Comparison of ENCODE assay signal across 8 mouse cellular contexts in genomic region chr11:5100283-5100682, GRCm38 (mm10). TPM values are rescaled to one million over a fixed set of nuclear protein-coding genes. Genes with fewer than 3 reads are reported as not detected.
DNase-seq lines count a peak whose midpoint lies in the region; ATAC-seq lines count a peak whose summit lies in the region.

No protein-coding gene starts in this region.

- no peaks in the 10 kb centered on the region for H3K27me3 ChIP-seq in neural tube, embryonic 11.5 days (ENCODE audit: control insufficient read depth, insufficient read depth, low read length)
- no peaks in the 10 kb centered on the region for H3K27me3 ChIP-seq in limb, embryonic 13.5 days
- H3K27me3 ChIP-seq in stomach, embryonic 16.5 days (ENCODE audit: control insufficient read depth, insufficient read depth, low read length): no peaks in the 10 kb centered on the region

- peak overlapping the region; percentile 90; the same call in 1 of the 2 replicates for H3K27ac ChIP-seq in neural tube, embryonic 11.5 days (ENCODE audit: low read depth, low read length)
- H3K27ac ChIP-seq in limb, embryonic 13.5 days: peak overlapping the region; percentile 96
- H3K27ac ChIP-seq in stomach, embryonic 16.5 days (ENCODE audit: low read length): peak overlapping the region; percentile 98

- peaks cover 10% of the 10 kb centered on the region for H3K4me1 ChIP-seq in neural tube, embryonic 11.5 days (ENCODE audit: control insufficient read depth, insufficient read depth, low read length)
- H3K4me1 ChIP-seq in limb, embryonic 13.5 days: peaks cover 39% of the 10 kb centered on the region
- H3K4me1 ChIP-seq in stomach, embryonic 16.5 days (ENCODE audit: control insufficient read depth, insufficient read depth, low read length): peaks cover 32% of the 10 kb centered on the region

- H3K4me3 ChIP-seq in neural tube, embryonic 11.5 days (ENCODE audit: low read depth, low read length): peak overlapping the region; percentile 90
- H3K4me3 ChIP-seq in limb, embryonic 13.5 days: peak overlapping the region; percentile 100
- peak overlapping the region; percentile 97 for H3K4me3 ChIP-seq in stomach, embryonic 16.5 days (replicated peaks; ENCODE audit: low read length)

- peak overlapping the region; percentile 74 for H3K4me2 ChIP-seq in neural tube, embryonic 11.5 days (ENCODE audit: low read depth)
- peak overlapping the region; percentile 75 for H3K4me2 ChIP-seq in limb, embryonic 13.5 days (replicated peaks)
- H3K4me2 ChIP-seq in stomach, embryonic 16.5 days (ENCODE audit: low read depth, low read length): peak overlapping the region; percentile 88

- peak overlapping the region; percentile 93 for H3K9ac ChIP-seq in neural tube, embryonic 11.5 days (ENCODE audit: low read length)
- peak overlapping the region; percentile 96 for H3K9ac ChIP-seq in limb, embryonic 13.5 days
- peak overlapping the region; percentile 100 for H3K9ac ChIP-seq in stomach, embryonic 16.5 days (ENCODE audit: low read length)

- WGBS in neural tube, embryonic 11.5 days: 2% methylated on average over 7 of the region's 7 CpGs
- WGBS in limb, embryonic 13.5 days: 3% methylated on average over 7 of the region's 7 CpGs
- under 1% methylated on average over 7 of the region's 7 CpGs for WGBS in stomach, embryonic 16.5 days

- H3K36me3 ChIP-seq in neural tube, embryonic 11.5 days (ENCODE audit: control insufficient read depth, insufficient read depth, low read length): no peaks in the 10 kb centered on the region; the same call in 1 of the 2 replicates
- peaks cover 24% of the 10 kb centered on the region; the same call in 1 of the 2 replicates for H3K36me3 ChIP-seq in limb, embryonic 13.5 days
- no peaks in the 10 kb centered on the region for H3K36me3 ChIP-seq in stomach, embryonic 16.5 days (ENCODE audit: control insufficient read depth, insufficient read depth, low read length)

- no peak for ATAC-seq in neural tube, embryonic 11.5 days (ENCODE audit: insufficient read depth, low FRiP score, low TSS enrichment)
- no peak for ATAC-seq in limb, embryonic 13.5 days (ENCODE audit: low FRiP score, low read depth)
- no peak for ATAC-seq in stomach, embryonic 16.5 days (ENCODE audit: insufficient read depth, low FRiP score)
- ATAC-seq in frontal cortex, adult (ENCODE audit: low TSS enrichment): no peak

- H3K9me3 ChIP-seq in neural tube, embryonic 11.5 days (ENCODE audit: control insufficient read depth, low read length): no peaks in the 10 kb centered on the region
- no peaks in the 10 kb centered on the region for H3K9me3 ChIP-seq in limb, embryonic 13.5 days
- no peaks in the 10 kb centered on the region for H3K9me3 ChIP-seq in stomach, embryonic 16.5 days (replicated peaks; ENCODE audit: control insufficient read depth, low read length)

- peak; percentile 42 for DNase-seq in cerebellum, adult 11-12 months
- no peak for DNase-seq in cerebellum, postnatal 25 days
- no peak for DNase-seq in neural tube, embryonic 11.5 days (ENCODE audit: low spot score)
- DNase-seq in neural tube, embryonic 10.5 days (ENCODE audit: extremely low spot score, low spot score): no peak
- DNase-seq in left cerebral cortex, adult 9 months (ENCODE audit: low spot score in 2 of 2): no peak

RNA-seq across cellular contexts. Expression of gene Ewsr1, which starts 1.2 kb away (rescaled TPM):
- polyA plus RNA-seq in neural tube, embryonic 11.5 days (2014; fragmentation: Nextera tagmentation; extraction: Ambion mirVana): 449 and 456 TPM in 2 replicates
- polyA plus RNA-seq in limb, embryonic 13.5 days (2015; fragmentation: Nextera tagmentation; extraction: Ambion mirVana): 920 and 938 TPM in 2 replicates
- 530 and 537 TPM in 2 replicates for polyA plus RNA-seq in stomach, embryonic 16.5 days (2015; fragmentation: Nextera tagmentation; extraction: Ambion mirVana)

RNA-seq across cellular contexts. Expression of gene Rhbdd3, which starts 1.6 kb away (rescaled TPM):
- polyA plus RNA-seq in neural tube, embryonic 11.5 days (2014; fragmentation: Nextera tagmentation; extraction: Ambion mirVana): 21.4 and 23.8 TPM in 2 replicates
- 25.1 and 25.9 TPM in 2 replicates for polyA plus RNA-seq in limb, embryonic 13.5 days (2015; fragmentation: Nextera tagmentation; extraction: Ambion mirVana)
- polyA plus RNA-seq in stomach, embryonic 16.5 days (2015; fragmentation: Nextera tagmentation; extraction: Ambion mirVana): 24.8 and 25.2 TPM in 2 replicates

RNA-seq across cellular contexts. Expression of gene Gas2l1, which starts 35.2 kb away (rescaled TPM):
- 32.1 and 32.9 TPM in 2 replicates for polyA plus RNA-seq in neural tube, embryonic 11.5 days (2014; fragmentation: Nextera tagmentation; extraction: Ambion mirVana)
- 25.5 and 28.4 TPM in 2 replicates for polyA plus RNA-seq in limb, embryonic 13.5 days (2015; fragmentation: Nextera tagmentation; extraction: Ambion mirVana)
- 11.0 and 14.1 TPM in 2 replicates for polyA plus RNA-seq in stomach, embryonic 16.5 days (2015; fragmentation: Nextera tagmentation; extraction: Ambion mirVana)

RNA-seq across cellular contexts. Expression of gene Rasl10a, which starts 42.4 kb away (rescaled TPM):
- 0.66 and 0.74 TPM in 2 replicates for polyA plus RNA-seq in neural tube, embryonic 11.5 days (2014; fragmentation: Nextera tagmentation; extraction: Ambion mirVana)
- 4.2 and 5.2 TPM in 2 replicates for polyA plus RNA-seq in limb, embryonic 13.5 days (2015; fragmentation: Nextera tagmentation; extraction: Ambion mirVana)
- 0.49 and 1.8 TPM in 2 replicates for polyA plus RNA-seq in stomach, embryonic 16.5 days (2015; fragmentation: Nextera tagmentation; extraction: Ambion mirVana)

RNA-seq across cellular contexts. Expression of gene Emid1, which starts 51.8 kb away (rescaled TPM):
- polyA plus RNA-seq in neural tube, embryonic 11.5 days (2014; fragmentation: Nextera tagmentation; extraction: Ambion mirVana): 33.9 and 37.7 TPM in 2 replicates
- polyA plus RNA-seq in limb, embryonic 13.5 days (2015; fragmentation: Nextera tagmentation; extraction: Ambion mirVana): 28.9 and 29.1 TPM in 2 replicates
- 59.1 and 60.4 TPM in 2 replicates for polyA plus RNA-seq in stomach, embryonic 16.5 days (2015; fragmentation: Nextera tagmentation; extraction: Ambion mirVana)
